ENCODE assay signal across 9 mouse cellular contexts in the genomic region with DNA sequence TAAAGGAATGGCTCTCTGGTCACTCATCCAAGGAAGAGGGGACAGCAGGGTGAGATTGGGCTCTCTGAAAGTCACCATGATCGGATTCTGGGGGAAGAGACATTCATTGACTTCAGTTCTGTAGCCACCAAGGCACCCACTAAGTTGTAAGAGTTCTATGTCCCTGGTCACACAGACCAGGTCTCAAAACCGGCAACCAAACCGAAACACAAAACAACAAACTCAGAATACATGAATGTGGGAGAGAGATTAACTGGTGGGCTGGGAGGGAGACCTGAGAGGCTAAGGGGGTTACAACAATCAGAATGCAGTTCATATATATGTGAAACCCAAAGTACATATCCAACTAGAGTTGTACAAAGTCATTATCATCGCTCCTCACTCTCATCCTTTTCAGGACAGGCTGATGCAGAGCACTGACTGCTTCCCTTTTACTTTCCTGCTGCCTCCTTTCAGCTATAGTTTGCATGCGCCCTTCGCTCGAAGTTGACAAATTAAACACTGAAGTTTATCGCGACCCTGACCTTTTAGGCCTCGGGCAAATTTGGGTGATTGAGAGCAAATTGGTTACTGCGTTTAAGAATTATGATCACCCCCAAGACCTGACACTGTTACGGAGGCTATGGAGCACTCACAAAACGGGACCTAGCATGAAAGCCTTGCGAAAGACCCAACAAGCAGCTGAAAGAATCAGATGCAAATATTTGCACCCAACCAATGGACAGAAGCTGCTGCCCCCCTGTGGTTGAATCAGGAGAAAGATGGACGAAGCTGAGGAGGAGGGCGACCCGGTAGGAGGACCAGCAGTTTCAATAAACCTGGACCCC. TPM values are rescaled to one million over a fixed set of nuclear protein-coding genes. Genes with fewer than 3 reads are reported as not detected.
A peak's percentile ranks its signal among the peaks of the same experiment; 100 is the strongest.
DNase-seq lines count a peak whose midpoint lies in the region; ATAC-seq lines count a peak whose summit lies in the region.
"Had no signal": no experiment of that assay in that cellular context is flagged by ENCODE, and none has a peak within 500 bp of the region (broad histone marks: within the 10 kb centered on the region; RNA-seq: fewer than 3 reads in every experiment).

No protein-coding gene starts in this region.

- no peaks in the 10 kb centered on the region for H3K4me1 ChIP-seq in embryonic facial prominence, embryonic 11.5 days (ENCODE audit: control insufficient read depth, insufficient read depth, low read length)
- H3K4me1 ChIP-seq in limb, embryonic 12.5 days (replicated peaks) = peaks cover 14% of the 10 kb centered on the region; the same call in 1 of the 2 replicates
- peaks cover 14% of the 10 kb centered on the region for H3K4me1 ChIP-seq in midbrain, embryonic 14.5 days (ENCODE audit: control insufficient read depth, insufficient read depth, low read length)

- no peak overlapping the region for H3K9ac ChIP-seq in embryonic facial prominence, embryonic 11.5 days (replicated peaks; ENCODE audit: low read length)
- H3K9ac ChIP-seq in limb, embryonic 12.5 days (replicated peaks) = no peak overlapping the region
- no peak overlapping the region for H3K9ac ChIP-seq in midbrain, embryonic 14.5 days (replicated peaks; ENCODE audit: low read length)

- H3K4me3 ChIP-seq in embryonic facial prominence, embryonic 11.5 days (ENCODE audit: low read depth, low read length) = peak overlapping the region; percentile 39
- H3K4me3 ChIP-seq in limb, embryonic 12.5 days (replicated peaks) = peak overlapping the region; percentile 57
- H3K4me3 ChIP-seq in midbrain, embryonic 14.5 days (replicated peaks; ENCODE audit: low read depth, low read length) = peak overlapping the region; percentile 43; the same call in 1 of the 2 replicates

- 7% methylated on average over 17 of the region's 17 CpGs for WGBS in embryonic facial prominence, embryonic 11.5 days
- WGBS in limb, embryonic 12.5 days = 9% methylated on average over 17 of the region's 17 CpGs
- WGBS in midbrain, embryonic 14.5 days = 9% methylated on average over 17 of the region's 17 CpGs

- no peak for ATAC-seq in embryonic facial prominence, embryonic 11.5 days (replicated peaks; ENCODE audit: insufficient number of reproducible peaks, low FRiP score, low TSS enrichment, low read depth)
- no peak for ATAC-seq in limb, embryonic 12.5 days (ENCODE audit: insufficient number of reproducible peaks, insufficient read depth, low FRiP score, low TSS enrichment, low read depth)
- ATAC-seq in midbrain, embryonic 14.5 days (ENCODE audit: low FRiP score, low TSS enrichment) = no peak

- peak overlapping the region; percentile 64 for H3K4me2 ChIP-seq in embryonic facial prominence, embryonic 11.5 days (ENCODE audit: low read depth, low read length)
- H3K4me2 ChIP-seq in limb, embryonic 12.5 days = peak overlapping the region; percentile 64
- peak overlapping the region; percentile 62 for H3K4me2 ChIP-seq in midbrain, embryonic 14.5 days (ENCODE audit: low read length)

- H3K27me3 ChIP-seq in embryonic facial prominence, embryonic 11.5 days (ENCODE audit: control insufficient read depth, insufficient read depth, low read length) = no peaks in the 10 kb centered on the region
- H3K27me3 ChIP-seq in limb, embryonic 12.5 days = no peaks in the 10 kb centered on the region
- no peaks in the 10 kb centered on the region for H3K27me3 ChIP-seq in midbrain, embryonic 14.5 days (ENCODE audit: control insufficient read depth, insufficient read depth, low read length)

- intact Hi-C loops in heart, postnatal 25 days (cut with DNase I) = loop anchor here (5.0 kb wide), 1 partner anchor 230 kb away; no protein-coding TSS in a partner anchor
- intact Hi-C loops in heart, postnatal 36 days (cut with DNase I) = loop anchor here (2.0 to 5.0 kb wide), 2 partner anchors 95 to 790 kb away; a partner anchor contains a TSS

- H3K9me3 ChIP-seq in embryonic facial prominence, embryonic 11.5 days (replicated peaks; ENCODE audit: control insufficient read depth, low read length) = no peaks in the 10 kb centered on the region
- H3K9me3 ChIP-seq in limb, embryonic 12.5 days = no peaks in the 10 kb centered on the region
- H3K9me3 ChIP-seq in midbrain, embryonic 14.5 days (ENCODE audit: control insufficient read depth, low read length) = no peaks in the 10 kb centered on the region

- H3K27ac ChIP-seq in embryonic facial prominence, embryonic 11.5 days (replicated peaks; ENCODE audit: low read depth, low read length) = no peak overlapping the region
- H3K27ac ChIP-seq in limb, embryonic 12.5 days = no peak overlapping the region
- H3K27ac ChIP-seq in midbrain, embryonic 14.5 days (replicated peaks; ENCODE audit: low read depth, low read length) = no peak overlapping the region

- DNase-seq in heart, adult 11 months = peak; percentile 96
- no peak for DNase-seq in heart, postnatal 25 days (ENCODE audit: low spot score)
- DNase-seq in ZHBTc4 (ENCODE audit: low read depth, low spot score) = peak; percentile 80
- DNase-seq in embryonic facial prominence, embryonic 11.5 days (ENCODE audit: low spot score) = peak; percentile 75
- peak; percentile 53 for DNase-seq in heart, postnatal 36 days
- peak; percentile 67 for DNase-seq in midbrain, embryonic 14.5 days
- peak; percentile 31 for DNase-seq in thymus, postnatal 14 days

- no peaks in the 10 kb centered on the region for H3K36me3 ChIP-seq in embryonic facial prominence, embryonic 11.5 days (replicated peaks; ENCODE audit: control insufficient read depth, insufficient read depth, low read depth, low read length)
- H3K36me3 ChIP-seq in limb, embryonic 12.5 days = no peaks in the 10 kb centered on the region
- H3K36me3 ChIP-seq in midbrain, embryonic 14.5 days (ENCODE audit: control insufficient read depth, insufficient read depth, low read length) = no peaks in the 10 kb centered on the region

RNA-seq across cellular contexts. Expression of a gene that starts 33.8 kb away (rescaled TPM):
- total RNA-seq in heart, postnatal 25 days (2021) = not detected
- not detected in 2 replicates for polyA plus RNA-seq in embryonic facial prominence, embryonic 11.5 days (2014; fragmentation: Nextera tagmentation; extraction: Ambion mirVana)
- total RNA-seq in heart, postnatal 36 days (2021) = not detected
- polyA plus RNA-seq in limb, embryonic 12.5 days (2016; fragmentation: Nextera tagmentation; extraction: Ambion mirVana) = 0.04 TPM in 1 of 2 replicates, not detected in the other
- not detected in 2 replicates for polyA plus RNA-seq in midbrain, embryonic 14.5 days (2014; fragmentation: Nextera tagmentation; extraction: Ambion mirVana)
- total RNA-seq: neutrophil, adult 5-6 weeks had no signal

RNA-seq across cellular contexts. Expression of a gene that starts 41.6 kb away (rescaled TPM):
- 10 to 100 TPM; 89.3 to 92.0 TPM for total RNA-seq in heart, postnatal 25 days (2021)
- polyA plus RNA-seq in embryonic facial prominence, embryonic 11.5 days (2014; fragmentation: Nextera tagmentation; extraction: Ambion mirVana) = 6.4 and 7.2 TPM in 2 replicates
- 100 to 1,000 TPM; 102 to 106 TPM for total RNA-seq in heart, postnatal 36 days (2021)
- polyA plus RNA-seq in limb, embryonic 12.5 days (2016; fragmentation: Nextera tagmentation; extraction: Ambion mirVana) = 4.9 and 5.1 TPM in 2 replicates
- polyA plus RNA-seq in midbrain, embryonic 14.5 days (2014; fragmentation: Nextera tagmentation; extraction: Ambion mirVana) = 6.7 and 8.0 TPM in 2 replicates

RNA-seq across cellular contexts. Expression of a gene that starts 55.2 kb away (rescaled TPM):
- not detected for total RNA-seq in heart, postnatal 25 days (2021)
- polyA plus RNA-seq in embryonic facial prominence, embryonic 11.5 days (2014; fragmentation: Nextera tagmentation; extraction: Ambion mirVana) = not detected in 2 replicates
- total RNA-seq in heart, postnatal 36 days (2021) = not detected
- polyA plus RNA-seq in limb, embryonic 12.5 days (2016; fragmentation: Nextera tagmentation; extraction: Ambion mirVana) = not detected in 2 replicates
- polyA plus RNA-seq in midbrain, embryonic 14.5 days (2014; fragmentation: Nextera tagmentation; extraction: Ambion mirVana) = not detected in 2 replicates
- total RNA-seq: neutrophil, adult 5-6 weeks had no signal
